Mouse (Mus musculus) liver, embryonic 11.5 days (tissue): ENCODE data around the gene Dyrk4. TPM values are rescaled to one million over a fixed set of nuclear protein-coding genes. Genes with fewer than 3 reads are reported as not detected.
A peak's percentile ranks its signal among the peaks of the same experiment; 100 is the strongest.

ENCODE experiments used
- ATAC-seq: fragments of 200-750 bp; cut with Nextera tagmentation; replicated peaks from 2 replicates; pipeline ENCODE4 v1.8.0; 2017; ENCODE audit warnings: moderate number of reproducible peaks, mild to moderate bottlenecking, moderate TSS enrichment, moderate library complexity; ENCODE audit not compliant: low FRiP score
- DNase-seq: peaks from one replicate; pipeline ENCODE4 v3.0.0-alpha.2; 2017; ENCODE audit warnings: low spot score
- H3K27ac ChIP-seq: fragments of 300-500 bp; sonication (generic); 2 replicates; pipeline ENCODE4 v1.5.1; 2014; ENCODE audit warnings: mild to moderate bottlenecking, low read depth, low read length, control low read depth
- H3K27me3 ChIP-seq: fragments of 300-500 bp; sonication (generic); replicated peaks from 2 replicates; pipeline ENCODE4 v1.6.1; 2014; ENCODE audit warnings: low read length, mixed read lengths; ENCODE audit not compliant: control insufficient read depth, insufficient read depth
- H3K36me3 ChIP-seq: fragments of 300-500 bp; sonication (generic); 2 replicates; pipeline ENCODE4 v1.6.1; 2014; ENCODE audit warnings: mild to moderate bottlenecking, low read length, moderate library complexity, mixed read lengths; ENCODE audit not compliant: control insufficient read depth, insufficient read depth
- H3K4me1 ChIP-seq: fragments of 300-500 bp; sonication (generic); replicated peaks from 2 replicates; pipeline ENCODE4 v1.6.1; 2014; ENCODE audit warnings: low read length, mixed read lengths; ENCODE audit not compliant: control insufficient read depth, insufficient read depth
- H3K4me2 ChIP-seq: fragments of 300-500 bp; sonication (generic); 2 replicates; pipeline ENCODE4 v1.6.1; 2014; ENCODE audit warnings: mild to moderate bottlenecking, control low read depth, moderate library complexity
- H3K4me3 ChIP-seq: fragments of 300-500 bp; sonication (generic); 2 replicates; pipeline ENCODE4 v1.5.1; 2014; ENCODE audit warnings: low read depth, low read length, control low read depth
- H3K9ac ChIP-seq: fragments of 300-500 bp; sonication (generic); 2 replicates; pipeline ENCODE4 v1.6.1; 2014; ENCODE audit warnings: low read depth, low read length, control low read depth
- H3K9me3 ChIP-seq: fragments of 300-500 bp; sonication (generic); 2 replicates; pipeline ENCODE4 v1.6.1; 2016; ENCODE audit warnings: low read length, inconsistent platforms, mixed read lengths; ENCODE audit not compliant: control insufficient read depth
- WGBS: fragments of 180-500 bp; shearing (Covaris S2); extraction: QIAGEN DNeasy Blood & Tissue Kit; methylation state at CpG from one replicate; pipeline ENCODE4 v1.1.7; 2014; 5-methylcytosine and 5-hydroxymethylcytosine counted together
- polyA plus RNA-seq: library from polyadenylated mRNA; unstranded; fragments of >200 nt; fragmentation: Nextera tagmentation; extraction: Ambion mirVana; gene quantifications from 2 replicates; pipeline ENCODE4 v1.2.1, GENCODE M21; 2014

The Dyrk4 gene
- polyA plus RNA-seq, 1 experiment from 2014 or later, result not detected

- Histone ChIP-seq H3K9me3 (no peaks in the 10 kb centered on the region), H3K4me2 (peak within 1 kb of the TSS; percentile 73), H3K36me3 (peaks cover 4% of the 10 kb centered on the region; the same call in 1 of the 2 replicates), H3K4me3 (peak within 1 kb of the TSS; percentile 81), H3K4me1 (peaks cover 4% of the 10 kb centered on the region), H3K27me3 (no peaks in the 10 kb centered on the region), H3K27ac (peak within 1 kb of the TSS; percentile 72), H3K9ac (peak within 1 kb of the TSS; percentile 84)
- DNase-seq (peak; percentile 89), ATAC-seq (peak; percentile 98)
- WGBS, result under 1% methylated on average over 33 of the region's 33 CpGs
Measured at GRCm38 (mm10) chr6:126939487-126940171, 18.0 kb upstream of the Dyrk4 start, which contains the start of the genes Rad51ap1 and D6Wsu163e. Gene Rad51ap1, minus strand, starts transcription at chr6:126939587. Gene D6Wsu163e, plus strand, starts transcription at chr6:126939962.

- no peak for ATAC-seq
- H3K27me3 ChIP-seq, result no peaks in the 10 kb centered on the region
- peaks cover 9% of the 10 kb centered on the region; the same call in 1 of the 2 replicates for H3K36me3 ChIP-seq
- WGBS, result under 1% methylated on average over 30 of the region's 31 CpGs
- DNase-seq, result no peak
- H3K4me1 ChIP-seq, result peaks cover 4% of the 10 kb centered on the region
- H3K9me3 ChIP-seq, result no peaks in the 10 kb centered on the region
- peak overlapping the region; percentile 73 for H3K4me2 ChIP-seq
- H3K9ac ChIP-seq, result peak overlapping the region; percentile 84
- H3K4me3 ChIP-seq, result peak overlapping the region; percentile 81
- H3K27ac ChIP-seq, result peak overlapping the region; percentile 72
Measured at GRCm38 (mm10) chr6:126938853-126939486, 17.3 kb upstream of the Dyrk4 start.

- DNase-seq, result no peak
- peak overlapping the region; percentile 84 for H3K9ac ChIP-seq
- H3K36me3 ChIP-seq, result peaks cover 11% of the 10 kb centered on the region; the same call in 1 of the 2 replicates
- H3K4me1 ChIP-seq, result peaks cover 4% of the 10 kb centered on the region
- no peaks in the 10 kb centered on the region for H3K9me3 ChIP-seq
- H3K27me3 ChIP-seq, result no peaks in the 10 kb centered on the region
- ATAC-seq, result no peak
- H3K4me2 ChIP-seq, result peak overlapping the region; percentile 73
- H3K27ac ChIP-seq, result no peak overlapping the region
- H3K4me3 ChIP-seq, result peak overlapping the region; percentile 81
- 76% methylated on average over 2 of the region's 2 CpGs for WGBS
Measured at GRCm38 (mm10) chr6:126938047-126938446, 16.4 kb upstream of the Dyrk4 start.

- Histone ChIP-seq H3K27ac (no peak overlapping the region), H3K9me3 (no peaks in the 10 kb centered on the region), H3K9ac (no peak overlapping the region), H3K4me1 (no peaks in the 10 kb centered on the region; the same call in 1 of the 2 replicates), H3K4me3 (no peak overlapping the region), H3K36me3 (peaks cover 30% of the 10 kb centered on the region), H3K4me2 (no peak overlapping the region), H3K27me3 (no peaks in the 10 kb centered on the region)
- no peak for ATAC-seq
- WGBS, result 86% methylated on average over 2 of the region's 2 CpGs
- no peak for DNase-seq
Measured at GRCm38 (mm10) chr6:126932896-126933295, 11.3 kb upstream of the Dyrk4 start.

GRCm38 (mm10) chr6:126914928-126915327, 6.7 kb downstream of the Dyrk4 start:
- no peak for ATAC-seq
- WGBS, result 75% methylated on average over 5 of the region's 5 CpGs

GRCm38 (mm10) chr6:126910727-126911126, 10.9 kb downstream of the Dyrk4 start:
- H3K9ac ChIP-seq, result no peak overlapping the region
- DNase-seq, result no peak
- 67% methylated on average over 4 of the region's 4 CpGs for WGBS
- H3K27ac ChIP-seq, result no peak overlapping the region
- no peak overlapping the region for H3K4me3 ChIP-seq
- H3K36me3 ChIP-seq, result no peaks in the 10 kb centered on the region
- ATAC-seq, result no peak
- H3K4me2 ChIP-seq, result no peak overlapping the region
- no peaks in the 10 kb centered on the region for H3K27me3 ChIP-seq
- no peaks in the 10 kb centered on the region for H3K4me1 ChIP-seq
- H3K9me3 ChIP-seq, result no peaks in the 10 kb centered on the region

More at GRCm38 (mm10) chr6:126914928-126915327, 6.7 kb downstream of the Dyrk4 start:
- Histone ChIP-seq H3K4me3 (no peak overlapping the region), H3K9ac (no peak overlapping the region), H3K4me2 (no peak overlapping the region), H3K4me1 (no peaks in the 10 kb centered on the region), H3K27me3 (no peaks in the 10 kb centered on the region), H3K27ac (no peak overlapping the region), H3K36me3 (no peaks in the 10 kb centered on the region), H3K9me3 (no peaks in the 10 kb centered on the region)
- DNase-seq, result no peak

- ATAC-seq, result no peak
- DNase-seq, result no peak
Measured at GRCm38 (mm10) chr6:126907876-126908275, 13.8 kb downstream of the Dyrk4 start.

GRCm38 (mm10) chr6:126907378-126907777, 14.3 kb downstream of the Dyrk4 start:
- Histone ChIP-seq H3K27ac (no peak overlapping the region), H3K27me3 (no peaks in the 10 kb centered on the region), H3K9me3 (no peaks in the 10 kb centered on the region), H3K4me3 (no peak overlapping the region), H3K36me3 (no peaks in the 10 kb centered on the region), H3K4me1 (no peaks in the 10 kb centered on the region), H3K4me2 (no peak overlapping the region), H3K9ac (no peak overlapping the region)
- DNase-seq, result no peak
- 81% methylated on average over 4 of the region's 5 CpGs for WGBS
- ATAC-seq, result no peak

More at GRCm38 (mm10) chr6:126907876-126908275, 13.8 kb downstream of the Dyrk4 start:
- Histone ChIP-seq H3K4me2 (no peak overlapping the region), H3K27me3 (no peaks in the 10 kb centered on the region), H3K27ac (no peak overlapping the region), H3K9ac (no peak overlapping the region), H3K9me3 (no peaks in the 10 kb centered on the region), H3K4me3 (no peak overlapping the region), H3K4me1 (no peaks in the 10 kb centered on the region), H3K36me3 (no peaks in the 10 kb centered on the region)
- WGBS, result 52% methylated on average over 3 of the region's 3 CpGs
